Mouse (Mus musculus): ENCODE data around the gene Arhgdib.
"Not testable (repeated sequence)": the region's sequence is repeated elsewhere in the genome, so short reads cannot be mapped to it uniquely, and the experiment has no call there.

Arhgdib gene

GRCm38 (mm10) chr6:136941051-136942021 lies at the start of gene Arhgdib:
Arhgdib (minus strand) TSS chr6:136941899.
- DNase-seq = peak; percentile 71

- DNase-seq = no peak
Measured at GRCm38 (mm10) chr6:136990557-136990956, 48.9 kb upstream of the Arhgdib start.

- no peak for DNase-seq
Measured at GRCm38 (mm10) chr6:136989824-136990497, 48.3 kb upstream of the Arhgdib start.

- DNase-seq = no peak
Measured at GRCm38 (mm10) chr6:136988536-136989060, 46.9 kb upstream of the Arhgdib start.

GRCm38 (mm10) chr6:136986718-136987117 lies 45.0 kb upstream of the Arhgdib start:
- DNase-seq = no peak

- no peak for DNase-seq
Measured at GRCm38 (mm10) chr6:136986019-136986418, 44.3 kb upstream of the Arhgdib start.

GRCm38 (mm10) chr6:136983201-136983600 lies 41.5 kb upstream of the Arhgdib start:
- DNase-seq = no peak

GRCm38 (mm10) chr6:136982581-136982980 lies 40.9 kb upstream of the Arhgdib start:
- no peak for DNase-seq

- DNase-seq = peak; percentile 30
Measured at GRCm38 (mm10) chr6:136980331-136980746, 38.6 kb upstream of the Arhgdib start.

- peak; percentile 44 for DNase-seq
Measured at GRCm38 (mm10) chr6:136979274-136980082, 37.8 kb upstream of the Arhgdib start.

GRCm38 (mm10) chr6:136968877-136969276 lies 27.2 kb upstream of the Arhgdib start:
- not testable (repeated sequence) for DNase-seq

GRCm38 (mm10) chr6:136967466-136967865 lies 25.8 kb upstream of the Arhgdib start:
- DNase-seq = no peak

GRCm38 (mm10) chr6:136965912-136966311 lies 24.2 kb upstream of the Arhgdib start:
- DNase-seq = no peak

GRCm38 (mm10) chr6:136964609-136965510 lies 23.2 kb upstream of the Arhgdib start:
- DNase-seq = peak; percentile 64

- DNase-seq = no peak
Measured at GRCm38 (mm10) chr6:136962957-136963356, 21.3 kb upstream of the Arhgdib start.

- DNase-seq = no peak
Measured at GRCm38 (mm10) chr6:136959131-136959530, 17.4 kb upstream of the Arhgdib start.

GRCm38 (mm10) chr6:136957062-136957461 lies 15.4 kb upstream of the Arhgdib start:
- DNase-seq = no peak

- no peak for DNase-seq
Measured at GRCm38 (mm10) chr6:136955240-136955639, 13.5 kb upstream of the Arhgdib start.

GRCm38 (mm10) chr6:136954715-136955114 lies 13.0 kb upstream of the Arhgdib start:
- no peak for DNase-seq

GRCm38 (mm10) chr6:136954192-136954591 lies 12.5 kb upstream of the Arhgdib start:
- no peak for DNase-seq

- DNase-seq = no peak
Measured at GRCm38 (mm10) chr6:136952930-136953329, 11.2 kb upstream of the Arhgdib start.

GRCm38 (mm10) chr6:136950171-136950570 lies 8.5 kb upstream of the Arhgdib start:
- DNase-seq = no peak

Measured in thymus, postnatal 4 days (tissue).